Mouse (Mus musculus) stomach, postnatal 0 days (tissue): ENCODE measurements around the gene Ptprk.

Experiments used
- CTCF ChIP-seq: IDR thresholded peaks from 2 replicates; pipeline ENCODE4 v1.5.1; 2016; ENCODE audit warnings: antibody characterized with exemption, low read depth, mild to moderate bottlenecking, moderate library complexity
- EP300 ChIP-seq: optimal IDR thresholded peaks from 2 replicates; pipeline ENCODE3; 2016; ENCODE audit warnings: antibody characterized with exemption

GRCm38 (mm10) chr10:28516147-28516546, 441.5 kb downstream of the Ptprk start:
- TF ChIP-seq CTCF (no peak), EP300 (no peak)
